Mouse (Mus musculus) ES-Bruce4 (cell line): ENCODE data around the gene Dnmt3a. TPM values are rescaled to one million over a fixed set of nuclear protein-coding genes. Genes with fewer than 3 reads are reported as not detected.

ENCODE experiments used
- H3K27ac ChIP-seq: 2 replicates; pipeline ENCODE4 v1.5.1; 2012; ENCODE audit warnings: low read length, inconsistent platforms; ENCODE audit not compliant: insufficient read depth
- H3K27me3 ChIP-seq: 2 replicates; pipeline ENCODE4 v1.6.1; 2012; ENCODE audit warnings: mild to moderate bottlenecking, low read length, inconsistent platforms; ENCODE audit not compliant: control insufficient read depth, poor library complexity, insufficient read depth, severe bottlenecking
- H3K36me3 ChIP-seq: 2 replicates; pipeline ENCODE4 v1.6.1; 2012; ENCODE audit warnings: inconsistent platforms, mild to moderate bottlenecking, low read length, moderate library complexity; ENCODE audit not compliant: control insufficient read depth, poor library complexity, insufficient read depth, severe bottlenecking
- H3K4me1 ChIP-seq: one replicate; pipeline ENCODE4 v1.8.1; 2011; ENCODE audit warnings: low read length; ENCODE audit not compliant: control insufficient read depth, insufficient read depth
- H3K4me3 ChIP-seq: 2 replicates; pipeline ENCODE4 v1.5.1; 2011; ENCODE audit warnings: low read depth, mild to moderate bottlenecking, low read length
- H3K9ac ChIP-seq: 2 replicates; pipeline ENCODE4 v1.6.1; 2012; ENCODE audit warnings: low read depth, mild to moderate bottlenecking, inconsistent platforms; ENCODE audit not compliant: poor library complexity, severe bottlenecking
- H3K9me3 ChIP-seq: replicated peaks from 2 replicates; pipeline ENCODE4 v1.6.1; 2012; ENCODE audit warnings: mild to moderate bottlenecking, low read length, inconsistent platforms; ENCODE audit not compliant: control insufficient read depth, poor library complexity, insufficient read depth, severe bottlenecking
- CTCF ChIP-seq: IDR thresholded peaks from one replicate; pipeline ENCODE4 v1.8.1; 2011; ENCODE audit warnings: low read depth, low read length
- EP300 ChIP-seq: IDR thresholded peaks from 2 replicates; pipeline ENCODE4 v1.6.1; 2011; ENCODE audit warnings: low read depth, low read length; ENCODE audit not compliant: insufficient read depth
- POLR2A ChIP-seq: IDR thresholded peaks from one replicate; pipeline ENCODE4 v1.8.1; 2011; ENCODE audit warnings: low read length; ENCODE audit not compliant: insufficient read depth
- polyA plus RNA-seq: library from polyadenylated mRNA; stranded (reverse); fragments of >200 nt; gene quantifications from 2 replicates; pipeline ENCODE4 v1.2.4, GENCODE M21; 2011; ENCODE audit warnings: low read depth; ENCODE audit not compliant: missing spikeins, insufficient read depth, insufficient read length

The Dnmt3a gene
- polyA plus RNA-seq, 1 experiment, result 31.9 TPM

DNA sequence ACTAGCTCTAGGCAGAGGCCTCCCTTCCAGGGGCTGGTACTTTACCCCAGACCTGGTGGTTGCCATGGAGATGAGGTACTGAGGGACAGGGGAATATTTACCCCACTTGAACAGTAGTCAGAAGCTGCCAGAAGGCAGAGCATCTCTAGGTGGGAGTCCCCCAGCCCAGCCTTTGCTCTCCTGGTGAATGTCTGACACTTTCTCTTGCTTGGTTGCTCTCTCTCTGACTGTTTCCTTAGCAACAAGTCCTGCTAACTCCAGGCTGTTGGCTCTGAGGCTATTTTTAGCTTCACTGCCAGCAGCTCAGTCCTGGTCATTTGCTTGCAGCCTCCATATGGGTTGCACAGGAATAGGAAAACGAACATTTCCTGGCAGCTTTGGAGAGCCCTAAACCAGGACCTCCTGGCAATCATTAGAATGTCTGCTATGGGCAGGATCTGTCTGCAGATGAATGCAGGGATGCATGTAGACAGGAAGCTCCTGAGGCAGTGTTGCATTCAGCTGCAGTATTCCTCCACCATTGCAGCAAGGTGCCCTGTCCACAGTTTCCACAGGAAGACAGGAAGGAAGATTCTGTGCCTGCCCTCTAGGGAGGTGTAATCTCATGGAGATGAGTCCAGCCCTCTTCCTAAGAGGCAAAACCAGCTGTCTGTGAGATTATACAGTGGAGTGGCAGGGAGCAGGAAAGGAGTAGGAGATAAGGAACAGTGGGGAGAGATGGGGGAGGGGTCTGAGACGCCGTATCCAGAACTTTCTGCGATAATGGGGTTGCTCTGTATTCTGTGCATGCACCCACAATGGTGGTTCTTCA lies 81.9 kb downstream of the Dnmt3a start:
- Histone ChIP-seq H3K27me3 (no peaks in the 10 kb centered on the region), H3K9me3 (no peaks in the 10 kb centered on the region), H3K27ac (peak overlapping the region; percentile 14; the same call in 1 of the 2 replicates), H3K4me1 (peaks cover 12% of the 10 kb centered on the region), H3K9ac (no peak overlapping the region), H3K4me3 (no peak overlapping the region), H3K36me3 (no peaks in the 10 kb centered on the region)
- TF ChIP-seq EP300, result no peak
- TF ChIP-seq POLR2A, result no peak
- no peak for TF ChIP-seq CTCF

DNA sequence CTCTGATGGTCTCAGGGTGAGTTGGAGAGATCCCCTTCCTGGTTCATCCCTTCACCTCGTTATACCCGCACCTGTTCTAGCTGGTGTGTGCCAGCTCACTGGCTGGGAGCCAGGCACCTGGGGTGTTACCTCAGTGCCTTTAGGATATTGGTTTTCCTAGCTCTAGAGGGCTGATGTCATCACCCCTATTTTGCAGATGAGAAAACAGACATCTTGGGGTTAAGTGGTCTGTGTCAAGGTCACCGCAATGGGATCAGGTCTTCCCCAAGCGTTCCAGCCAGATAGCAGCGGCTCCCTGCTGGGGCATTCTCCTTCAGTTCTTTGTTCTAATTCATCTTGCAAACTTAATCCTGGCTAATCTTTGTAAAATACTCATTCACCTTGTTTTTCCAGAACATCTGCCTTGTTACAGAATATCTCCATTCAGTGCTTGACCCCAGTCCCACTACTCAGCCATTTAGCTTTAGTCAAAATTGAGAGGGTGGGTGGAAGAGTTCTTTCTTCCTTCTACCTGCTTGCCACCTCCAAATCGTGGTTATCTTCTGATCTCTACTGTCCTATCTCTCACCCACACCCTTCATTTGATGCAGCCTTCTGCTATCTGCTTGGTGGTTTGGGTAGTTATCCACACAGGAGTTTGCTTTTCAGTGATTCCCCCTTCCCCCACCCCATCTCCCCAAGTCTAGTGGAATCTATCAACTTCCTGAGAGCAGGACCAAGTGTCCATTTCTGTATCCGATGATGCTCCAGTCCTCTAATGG lies 84.2 kb downstream of the Dnmt3a start:
- Histone ChIP-seq H3K9me3 (no peaks in the 10 kb centered on the region), H3K27me3 (no peaks in the 10 kb centered on the region), H3K36me3 (no peaks in the 10 kb centered on the region), H3K4me3 (no peak overlapping the region), H3K27ac (peak overlapping the region; percentile 80), H3K4me1 (peaks cover 14% of the 10 kb centered on the region), H3K9ac (no peak overlapping the region)
- TF ChIP-seq EP300 (peak; percentile 90), CTCF (no peak)

DNA sequence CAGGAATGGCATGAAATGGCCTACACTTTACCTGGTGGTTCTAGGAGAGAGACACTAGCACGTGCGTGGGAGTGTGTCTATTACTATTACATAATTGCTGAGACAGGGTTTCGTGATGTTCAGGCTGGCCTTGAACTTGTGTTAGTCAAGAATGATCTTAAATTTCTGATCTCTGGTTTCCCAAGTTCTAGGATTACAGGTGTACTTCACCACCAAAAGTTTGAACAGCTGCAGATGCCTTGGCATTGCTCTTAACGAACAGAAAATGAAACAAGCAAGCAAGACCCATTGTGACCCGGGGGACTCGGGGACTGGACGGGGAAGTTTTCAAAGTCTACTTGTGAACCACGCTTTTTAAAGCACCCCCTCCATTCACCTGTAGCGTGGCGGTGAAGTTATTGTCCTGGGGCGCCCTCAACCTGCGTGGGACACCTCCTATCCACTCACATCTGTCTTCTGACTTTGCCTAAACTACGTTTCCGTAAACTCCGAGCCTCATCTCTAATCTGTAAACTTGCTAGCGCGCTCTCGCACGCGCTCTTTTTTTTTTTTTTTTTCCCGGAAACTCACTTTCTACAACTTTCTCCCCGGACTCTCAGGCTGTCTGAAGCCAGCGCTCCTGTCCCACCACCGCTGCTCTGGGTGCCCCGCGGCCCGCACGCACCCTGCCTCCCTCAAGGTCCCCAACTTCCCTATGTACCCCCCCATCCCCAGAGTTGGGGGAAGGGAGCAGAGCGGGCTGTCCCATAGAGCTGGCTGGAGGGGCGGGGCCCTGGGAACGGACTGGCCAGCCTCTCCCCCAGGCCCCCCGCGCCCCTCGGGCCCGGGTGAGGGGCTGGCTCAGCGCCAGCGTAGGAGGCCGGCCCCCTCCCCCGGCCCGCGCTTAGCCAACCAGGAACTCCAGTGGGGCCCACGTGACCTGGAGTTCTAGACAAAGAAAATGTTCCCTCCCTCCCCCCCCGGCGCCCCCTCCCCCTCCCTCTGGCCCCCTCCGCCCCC lies 85.2 kb downstream of the Dnmt3a start:
- H3K36me3 ChIP-seq, result 0 out of 2 replicates have a peak, but pooled peaks cover 2% of the 10 kb centered on the region
- H3K9me3 ChIP-seq, result no peaks in the 10 kb centered on the region
- peaks cover 13% of the 10 kb centered on the region for H3K4me1 ChIP-seq
- H3K9ac ChIP-seq, result peak overlapping the region; percentile 80
- no peak for TF ChIP-seq EP300
- no peak for TF ChIP-seq CTCF
- no peak for TF ChIP-seq POLR2A
- peak overlapping the region; percentile 72 for H3K4me3 ChIP-seq
- peak overlapping the region; percentile 22 for H3K27ac ChIP-seq
- no peaks in the 10 kb centered on the region for H3K27me3 ChIP-seq

DNA sequence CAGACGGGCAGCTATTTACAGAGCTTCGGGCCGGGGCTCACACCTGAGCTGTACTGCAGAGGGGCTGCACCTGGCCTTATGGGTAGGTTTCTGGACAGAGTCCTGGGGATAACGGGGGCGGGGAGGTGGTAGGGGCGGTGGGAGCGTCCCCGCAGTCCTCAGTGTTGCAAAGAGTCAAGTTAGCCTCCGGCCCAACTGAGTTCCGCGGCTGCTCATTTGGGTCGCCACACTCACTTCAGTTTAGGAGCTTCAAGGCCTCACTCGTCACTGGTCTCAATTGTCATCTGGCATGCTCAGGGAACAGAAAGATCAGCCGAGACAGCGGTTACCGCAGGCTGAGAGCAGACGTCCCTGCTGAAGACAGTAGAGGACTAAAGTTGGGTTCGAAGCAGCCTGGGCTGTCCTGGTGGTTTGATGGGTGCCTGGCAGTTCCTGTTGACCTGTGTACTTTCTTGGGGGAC lies 86.0 kb downstream of the Dnmt3a start:
- Histone ChIP-seq H3K36me3 (0 out of 2 replicates have a peak, but pooled peaks cover 2% of the 10 kb centered on the region), H3K27me3 (no peaks in the 10 kb centered on the region), H3K9ac (peak overlapping the region; percentile 80; the same call in 1 of the 2 replicates), H3K9me3 (no peaks in the 10 kb centered on the region), H3K4me1 (peaks cover 12% of the 10 kb centered on the region), H3K27ac (peak overlapping the region; percentile 78), H3K4me3 (peak overlapping the region; percentile 67)
- TF ChIP-seq POLR2A (peak; percentile 15), CTCF (no peak)

- TF ChIP-seq POLR2A, result no peak
- no peak for TF ChIP-seq CTCF
- no peak for TF ChIP-seq EP300
- H3K9me3 ChIP-seq, result no peaks in the 10 kb centered on the region
- 0 out of 2 replicates have a peak, but pooled peaks cover 2% of the 10 kb centered on the region for H3K36me3 ChIP-seq
- no peaks in the 10 kb centered on the region for H3K27me3 ChIP-seq
- H3K27ac ChIP-seq, result peak overlapping the region; percentile 78
- H3K4me3 ChIP-seq, result peak overlapping the region; percentile 67
- H3K9ac ChIP-seq, result peak overlapping the region; percentile 80; the same call in 1 of the 2 replicates
- peaks cover 12% of the 10 kb centered on the region for H3K4me1 ChIP-seq
These were observed 86.6 kb downstream of the Dnmt3a start for GRCm38 (mm10) chr12:3892240-3893059.
